Mouse (Mus musculus) yolk sac, embryonic 10.5 days (tissue): ENCODE results near the gene Naa35.

Experiments
- DNase-seq: peaks from one replicate; pipeline ENCODE4 v3.0.0-alpha.2; 2017; ENCODE audit warnings: low spot score

The Naa35 gene

GRCm38 (mm10) chr13:59584947-59585647 is at the start of gene Naa35, which contains the start of gene Agtpbp1:
Gene Naa35 (plus strand): TSS chr13:59585259.
Gene Agtpbp1 (minus strand): TSS chr13:59585227.
- peak; percentile 99 for DNase-seq

GRCm38 (mm10) chr13:59535746-59536145 is 49.3 kb upstream of the Naa35 start:
- DNase-seq, result no peak

DNA sequence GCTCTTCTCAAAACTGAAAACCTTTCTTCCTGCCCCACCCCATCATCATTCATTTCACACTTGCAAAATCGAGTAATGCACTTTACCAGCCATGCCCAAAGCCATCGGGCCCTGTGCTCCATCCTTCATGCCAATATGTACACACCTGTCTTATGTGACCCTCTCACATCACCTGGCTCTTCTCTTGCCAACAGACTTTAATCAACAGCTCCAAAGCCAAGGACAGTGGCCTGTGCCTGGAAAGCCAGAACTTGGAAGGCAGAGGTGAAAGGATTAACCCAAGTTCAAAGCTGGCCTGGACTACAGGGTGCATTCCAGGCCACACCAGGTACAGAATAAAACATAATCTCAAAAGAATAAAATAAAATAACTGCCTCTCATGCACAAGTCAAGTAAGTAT is 48.4 kb upstream of the Naa35 start:
- DNase-seq, result no peak

GRCm38 (mm10) chr13:59538661-59539060 is 46.4 kb upstream of the Naa35 start:
- no peak for DNase-seq

DNA sequence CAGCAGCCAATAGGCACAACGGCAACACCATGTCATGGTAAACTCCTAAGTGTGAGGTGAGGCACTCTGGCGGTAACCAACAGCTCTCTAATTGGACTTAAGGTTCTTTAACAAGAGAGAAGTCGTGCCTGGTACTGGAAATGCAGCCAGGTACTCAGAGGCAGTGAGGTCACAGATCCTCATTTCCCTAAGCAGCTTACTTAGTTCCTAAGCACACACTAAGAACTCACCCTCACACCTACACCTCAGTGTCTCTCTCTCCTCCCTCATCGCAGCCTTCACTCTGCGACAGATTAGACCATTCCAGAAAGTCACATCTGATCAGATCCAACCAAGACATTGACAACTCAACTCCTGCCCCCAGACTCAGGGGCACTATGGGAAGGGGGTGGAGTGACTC is 45.0 kb upstream of the Naa35 start:
- no peak for DNase-seq

DNA sequence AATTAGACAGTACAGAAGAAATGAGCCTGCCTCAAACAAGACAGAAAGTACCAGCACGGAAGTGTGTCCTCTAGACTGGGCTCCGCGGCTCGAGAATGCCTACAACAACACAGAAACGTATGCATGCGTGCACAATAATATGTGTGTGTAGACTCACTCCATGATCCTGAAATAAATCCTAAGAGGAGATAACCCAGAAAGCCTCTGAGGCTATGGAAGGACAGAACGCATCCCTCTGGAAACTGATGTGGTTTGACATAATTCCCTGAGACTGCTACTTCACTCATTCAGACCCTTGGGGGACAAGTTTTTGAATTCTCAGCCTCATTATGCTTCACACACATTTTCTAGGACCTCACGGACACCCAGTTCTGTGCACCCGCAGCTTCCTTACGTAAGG is 42.6 kb upstream of the Naa35 start:
- DNase-seq, result no peak

- no peak for DNase-seq
These were observed 38.0 kb upstream of the Naa35 start for GRCm38 (mm10) chr13:59547091-59547490.

GRCm38 (mm10) chr13:59547716-59548115 is 37.3 kb upstream of the Naa35 start:
- DNase-seq, result no peak

- no peak for DNase-seq
These were observed 35.7 kb upstream of the Naa35 start for GRCm38 (mm10) chr13:59549318-59549798.

DNA sequence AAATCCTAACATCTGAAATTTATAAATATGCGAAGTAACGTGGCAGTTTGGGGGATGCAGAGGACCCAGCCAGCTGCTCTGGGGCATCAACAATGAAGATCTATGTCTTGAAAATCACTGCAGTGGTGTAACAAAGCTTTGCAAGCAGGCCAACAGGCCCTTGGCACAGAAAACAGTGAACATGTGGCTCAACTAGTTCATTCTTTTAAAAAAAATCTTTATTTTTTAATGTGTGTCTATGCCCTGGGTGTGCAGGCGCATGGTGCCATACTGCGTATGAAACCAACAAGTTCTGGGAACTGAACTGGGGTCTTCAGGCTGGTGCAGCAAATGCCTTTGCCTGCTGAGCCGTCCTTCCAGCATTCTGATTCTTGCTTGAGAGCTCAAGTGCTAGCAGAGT is 32.8 kb upstream of the Naa35 start:
- no peak for DNase-seq

- DNase-seq, result no peak
These were observed 32.3 kb upstream of the Naa35 start for GRCm38 (mm10) chr13:59552751-59553150.

DNA sequence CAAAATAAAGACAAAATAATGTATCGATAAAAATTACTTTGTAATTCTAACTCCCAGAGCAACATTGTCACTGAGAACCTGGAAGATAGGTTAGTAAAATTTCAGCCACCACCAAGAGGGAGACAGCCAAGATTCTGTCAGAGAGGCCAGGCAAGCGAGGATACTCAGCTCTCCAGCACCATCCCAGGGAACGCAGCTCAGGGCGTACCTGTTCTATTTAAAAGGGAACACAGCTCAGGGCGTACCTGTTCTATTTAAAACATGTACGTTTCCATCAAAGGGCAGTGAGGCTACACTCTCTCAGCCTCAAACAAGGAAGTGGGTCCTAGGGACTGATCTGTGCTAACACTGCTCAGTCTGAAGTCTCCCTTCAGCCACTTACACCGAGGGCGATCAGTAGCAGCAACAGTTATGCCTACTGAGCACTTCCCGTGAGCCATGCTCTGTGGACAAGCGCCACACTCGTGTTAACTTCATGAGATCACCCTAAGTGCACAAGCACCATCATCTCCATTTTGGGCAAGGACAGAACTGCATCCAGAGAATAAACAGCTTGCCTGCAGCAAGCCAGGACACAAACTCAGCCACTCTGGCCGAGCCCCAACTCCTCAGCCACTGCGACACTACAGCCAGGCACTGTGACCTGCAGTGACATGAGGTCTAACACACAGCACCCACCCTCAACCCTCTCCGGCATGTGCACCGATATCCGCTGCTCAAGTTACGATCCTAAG is 30.1 kb upstream of the Naa35 start:
- DNase-seq, result no peak

GRCm38 (mm10) chr13:59555613-59556192 is 29.4 kb upstream of the Naa35 start:
- DNase-seq, result no peak

- DNase-seq, result peak; percentile 55
These were observed 28.4 kb upstream of the Naa35 start for GRCm38 (mm10) chr13:59556670-59557069.

DNA sequence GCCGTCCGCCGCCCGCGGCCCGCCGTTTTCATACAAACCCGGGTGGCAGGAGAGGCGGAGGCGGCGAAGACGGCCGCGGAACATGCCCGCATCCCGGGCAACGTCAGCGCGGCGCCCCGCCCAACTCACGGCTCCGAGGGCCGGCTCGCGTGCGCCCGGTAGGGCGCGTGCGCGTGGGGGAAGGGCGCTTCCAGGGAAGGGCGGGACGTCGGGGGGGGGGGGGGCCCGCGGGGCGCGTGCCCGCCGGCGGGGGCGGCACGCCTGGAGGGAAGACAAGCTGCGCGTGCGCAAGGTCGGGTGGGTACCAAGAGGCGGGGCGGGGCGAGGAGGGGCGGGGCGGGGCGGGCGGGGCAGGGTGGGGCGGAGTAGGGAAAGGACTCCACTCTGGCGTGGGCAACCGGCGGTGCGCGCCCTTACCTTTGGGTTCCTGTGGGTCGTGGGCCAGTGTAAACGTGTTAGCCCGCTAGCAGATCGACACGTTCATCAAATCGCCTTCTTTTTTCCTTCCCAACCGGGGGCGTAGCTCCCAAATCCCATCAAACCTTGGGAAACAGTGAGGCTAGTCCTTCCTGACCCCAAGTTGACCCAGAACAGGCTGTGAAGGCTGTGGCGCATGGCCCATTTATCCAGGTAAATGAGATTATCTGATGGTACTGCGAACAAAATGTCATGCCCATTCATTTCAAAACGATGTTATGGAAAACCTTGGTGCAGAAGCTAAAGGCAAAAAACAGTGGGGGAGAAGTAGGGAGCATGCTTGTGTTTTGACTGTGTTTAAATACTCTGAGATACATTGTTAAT is 27.7 kb upstream of the Naa35 start:
- DNase-seq, result peak; percentile 88

DNA sequence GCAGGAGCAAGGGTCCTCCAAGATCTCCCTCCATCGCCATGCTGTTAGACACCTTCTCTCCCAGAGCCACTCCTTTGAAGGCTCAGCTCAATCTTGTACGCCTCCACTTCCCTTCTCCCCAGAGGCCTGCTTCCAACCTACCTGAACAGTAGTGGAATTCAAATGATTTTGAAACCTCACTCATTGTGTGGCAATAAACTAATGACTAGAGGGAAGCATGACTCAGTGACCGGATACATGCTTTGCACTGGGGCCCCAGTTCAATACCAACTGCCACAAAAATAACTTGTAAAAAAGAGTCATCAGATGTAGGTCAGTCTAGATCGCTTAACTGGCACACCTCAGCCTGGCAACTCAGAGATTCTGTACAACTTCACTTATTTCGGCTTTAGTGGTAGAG is 26.3 kb upstream of the Naa35 start:
- DNase-seq, result no peak

- no peak for DNase-seq
These were observed 22.6 kb upstream of the Naa35 start for GRCm38 (mm10) chr13:59562471-59562870.

- DNase-seq, result no peak
These were observed 20.6 kb upstream of the Naa35 start for GRCm38 (mm10) chr13:59564505-59564904.

GRCm38 (mm10) chr13:59564923-59565322 is 20.1 kb upstream of the Naa35 start:
- DNase-seq, result no peak

GRCm38 (mm10) chr13:59565945-59566520 is 19.0 kb upstream of the Naa35 start:
- DNase-seq, result no peak

DNA sequence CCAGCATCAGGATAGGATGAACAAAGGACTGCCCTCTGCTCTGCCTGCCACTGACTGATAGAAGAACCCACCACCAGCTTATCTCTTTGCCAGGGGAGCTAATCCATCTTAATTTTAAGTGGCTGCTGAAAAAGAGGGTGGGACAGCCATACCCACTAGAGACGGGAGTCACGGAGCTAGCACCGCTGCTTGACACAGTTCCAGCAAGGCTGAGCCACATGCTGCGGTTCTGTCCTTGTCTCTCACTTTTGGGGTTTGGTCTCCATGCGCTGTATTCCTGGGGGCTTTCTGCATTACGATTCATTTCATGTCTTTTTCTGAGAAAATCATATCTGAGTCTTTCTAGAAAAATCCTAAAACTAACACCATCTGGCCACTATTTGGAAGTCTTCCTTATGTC is 14.0 kb upstream of the Naa35 start:
- DNase-seq, result no peak

DNA sequence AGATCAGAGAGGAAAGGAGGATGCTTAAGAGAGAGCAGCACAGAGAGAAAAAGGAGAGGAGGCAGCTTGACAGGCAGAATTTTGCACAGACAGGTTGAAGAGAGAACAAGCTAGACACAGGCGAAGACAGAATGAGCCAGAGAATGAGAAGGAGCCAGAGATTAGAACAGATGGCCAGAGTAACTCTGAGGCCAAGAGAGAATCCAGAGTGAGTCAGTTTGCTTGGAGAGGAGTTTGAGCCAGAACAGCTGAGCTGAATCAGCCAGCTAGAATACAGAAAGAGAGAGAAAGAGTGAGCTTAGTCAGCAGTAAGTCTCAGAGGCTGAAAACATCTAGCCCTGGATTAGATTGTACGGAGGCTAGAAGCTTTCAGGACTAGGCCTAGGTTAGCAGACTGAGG is 12.5 kb upstream of the Naa35 start:
- no peak for DNase-seq
